Mouse (Mus musculus) heart, embryonic 15.5 days (tissue): ENCODE results near the gene Gli2. TPM values are rescaled to one million over a fixed set of nuclear protein-coding genes. Genes with fewer than 3 reads are reported as not detected.
A peak's percentile ranks its signal among the peaks of the same experiment; 100 is the strongest.

ENCODE experiments used
- ATAC-seq: fragments of 200-750 bp; cut with Nextera tagmentation; replicated peaks from 2 replicates; pipeline ENCODE4 v1.8.0; 2017; ENCODE audit warnings: low read depth, moderate TSS enrichment; ENCODE audit not compliant: insufficient number of reproducible peaks, insufficient read depth, low FRiP score
- H3K27ac ChIP-seq: fragments of 300-500 bp; sonication (generic); 2 replicates; pipeline ENCODE4 v1.5.1; 2015; ENCODE audit warnings: mild to moderate bottlenecking, inconsistent platforms
- H3K27me3 ChIP-seq: fragments of 300-500 bp; sonication (generic); 2 replicates; pipeline ENCODE4 v1.6.1; 2015; ENCODE audit warnings: inconsistent platforms
- H3K36me3 ChIP-seq: fragments of 300-500 bp; sonication (generic); 2 replicates; pipeline ENCODE4 v1.6.1; 2015; ENCODE audit warnings: mild to moderate bottlenecking, inconsistent platforms
- H3K4me1 ChIP-seq: fragments of 300-500 bp; sonication (generic); replicated peaks from 2 replicates; pipeline ENCODE4 v1.6.1; 2015; ENCODE audit warnings: inconsistent platforms
- H3K4me2 ChIP-seq: fragments of 300-500 bp; sonication (generic); 2 replicates; pipeline ENCODE4 v1.6.1; 2015; ENCODE audit warnings: inconsistent platforms, mild to moderate bottlenecking, moderate library complexity
- H3K4me3 ChIP-seq: fragments of 300-500 bp; sonication (generic); 2 replicates; pipeline ENCODE4 v1.5.1; 2015; ENCODE audit warnings: mild to moderate bottlenecking, inconsistent platforms
- H3K9ac ChIP-seq: fragments of 300-500 bp; sonication (generic); 2 replicates; pipeline ENCODE4 v1.6.1; 2015; ENCODE audit warnings: mild to moderate bottlenecking, inconsistent platforms
- H3K9me3 ChIP-seq: fragments of 300-500 bp; sonication (generic); replicated peaks from 2 replicates; pipeline ENCODE4 v1.6.1; 2016; ENCODE audit warnings: inconsistent platforms
- WGBS: fragments of 180-500 bp; shearing (Covaris S2); methylation state at CpG from one replicate; pipeline ENCODE4 v1.1.7; 2015; ENCODE audit warnings: mixed read lengths; 5-methylcytosine and 5-hydroxymethylcytosine counted together
- polyA plus RNA-seq: library from polyadenylated mRNA; unstranded; fragments of >200 nt; fragmentation: Nextera tagmentation; extraction: Ambion mirVana; gene quantifications from 2 replicates; pipeline ENCODE4 v1.2.1, GENCODE M21; 2015

Gene Gli2
- polyA plus RNA-seq, 1 experiment from 2014 or later: 3.6 TPM

GRCm38 (mm10) chr1:118967281-118967680 lies 86.1 kb downstream of the Gli2 start:
- Histone ChIP-seq H3K9me3 (no peaks in the 10 kb centered on the region), H3K4me1 (no peaks in the 10 kb centered on the region), H3K27ac (no peak overlapping the region), H3K4me3 (no peak overlapping the region), H3K36me3 (no peaks in the 10 kb centered on the region), H3K9ac (no peak overlapping the region), H3K4me2 (no peak overlapping the region), H3K27me3 (no peaks in the 10 kb centered on the region)
- 61% methylated on average over 3 of the region's 3 CpGs for WGBS
- no peak for ATAC-seq

- Histone ChIP-seq H3K9me3 (no peaks in the 10 kb centered on the region), H3K4me3 (no peak overlapping the region)
- no peak for ATAC-seq
Observed at GRCm38 (mm10) chr1:118958644-118959043, 94.8 kb downstream of the Gli2 start.

GRCm38 (mm10) chr1:118955791-118956190 lies 97.6 kb downstream of the Gli2 start:
- Histone ChIP-seq H3K4me1 (peaks cover 23% of the 10 kb centered on the region), H3K4me3 (no peak overlapping the region), H3K9me3 (no peaks in the 10 kb centered on the region), H3K4me2 (no peak overlapping the region), H3K36me3 (no peaks in the 10 kb centered on the region), H3K9ac (no peak overlapping the region), H3K27ac (0 out of 2 replicates have a peak overlapping the region, but pooled peaks have one; percentile 37), H3K27me3 (no peaks in the 10 kb centered on the region)
- WGBS: 94% methylated on average over 11 of the region's 11 CpGs
- no peak for ATAC-seq

More at GRCm38 (mm10) chr1:118958644-118959043, 94.8 kb downstream of the Gli2 start:
- 77% methylated on average over 7 of the region's 7 CpGs for WGBS
- H3K9ac ChIP-seq: no peak overlapping the region
- H3K27ac ChIP-seq: no peak overlapping the region
- H3K4me2 ChIP-seq: no peak overlapping the region
- H3K27me3 ChIP-seq: no peaks in the 10 kb centered on the region
- H3K4me1 ChIP-seq: peaks cover 22% of the 10 kb centered on the region
- no peaks in the 10 kb centered on the region for H3K36me3 ChIP-seq

GRCm38 (mm10) chr1:118954434-118955301 lies 98.8 kb downstream of the Gli2 start:
- H3K36me3 ChIP-seq: no peaks in the 10 kb centered on the region
- H3K27me3 ChIP-seq: no peaks in the 10 kb centered on the region
- WGBS: 34% methylated on average over 10 of the region's 10 CpGs
- H3K4me1 ChIP-seq: peaks cover 23% of the 10 kb centered on the region
- H3K27ac ChIP-seq: 0 out of 2 replicates have a peak overlapping the region, but pooled peaks have one; percentile 37
- H3K9me3 ChIP-seq: no peaks in the 10 kb centered on the region
- H3K9ac ChIP-seq: no peak overlapping the region
- peak; percentile 82 for ATAC-seq
- no peak overlapping the region for H3K4me3 ChIP-seq
- H3K4me2 ChIP-seq: no peak overlapping the region; the same call in 1 of the 2 replicates

GRCm38 (mm10) chr1:118953031-118953430 lies 100.4 kb downstream of the Gli2 start:
- no peak for ATAC-seq
- H3K27ac ChIP-seq: no peak overlapping the region
- H3K9ac ChIP-seq: no peak overlapping the region
- no peak overlapping the region for H3K4me3 ChIP-seq
- H3K27me3 ChIP-seq: no peaks in the 10 kb centered on the region
- peaks cover 23% of the 10 kb centered on the region for H3K4me1 ChIP-seq
- 77% methylated on average over 3 of the region's 3 CpGs for WGBS
- no peaks in the 10 kb centered on the region for H3K9me3 ChIP-seq
- H3K36me3 ChIP-seq: no peaks in the 10 kb centered on the region
- H3K4me2 ChIP-seq: no peak overlapping the region

GRCm38 (mm10) chr1:118952318-118952717 lies 101.1 kb downstream of the Gli2 start:
- no peak for ATAC-seq
- WGBS: 64% methylated on average over 5 of the region's 5 CpGs
- H3K4me1 ChIP-seq: peaks cover 23% of the 10 kb centered on the region
- H3K9ac ChIP-seq: no peak overlapping the region
- no peaks in the 10 kb centered on the region for H3K27me3 ChIP-seq
- no peak overlapping the region for H3K4me2 ChIP-seq
- H3K36me3 ChIP-seq: no peaks in the 10 kb centered on the region
- H3K27ac ChIP-seq: no peak overlapping the region
- no peaks in the 10 kb centered on the region for H3K9me3 ChIP-seq
- no peak overlapping the region for H3K4me3 ChIP-seq

- Histone ChIP-seq H3K27ac (no peak overlapping the region), H3K4me2 (no peak overlapping the region), H3K9me3 (no peaks in the 10 kb centered on the region), H3K9ac (no peak overlapping the region), H3K4me1 (no peaks in the 10 kb centered on the region), H3K36me3 (no peaks in the 10 kb centered on the region), H3K4me3 (no peak overlapping the region), H3K27me3 (no peaks in the 10 kb centered on the region)
- WGBS: 63% methylated on average over 2 of the region's 2 CpGs
- no peak for ATAC-seq
Observed at GRCm38 (mm10) chr1:118948407-118948806, 105.0 kb downstream of the Gli2 start.

- H3K27me3 ChIP-seq: no peaks in the 10 kb centered on the region
- no peak overlapping the region for H3K27ac ChIP-seq
- no peaks in the 10 kb centered on the region for H3K36me3 ChIP-seq
- no peak for ATAC-seq
- WGBS: 87% methylated on average over 4 of the region's 4 CpGs
- no peaks in the 10 kb centered on the region for H3K4me1 ChIP-seq
- H3K4me2 ChIP-seq: no peak overlapping the region
- H3K9ac ChIP-seq: no peak overlapping the region
- no peak overlapping the region for H3K4me3 ChIP-seq
- no peaks in the 10 kb centered on the region for H3K9me3 ChIP-seq
Observed at GRCm38 (mm10) chr1:118947221-118947620, 106.2 kb downstream of the Gli2 start.

- H3K9ac ChIP-seq: no peak overlapping the region
Observed at GRCm38 (mm10) chr1:118941336-118941735, 112.1 kb downstream of the Gli2 start.

GRCm38 (mm10) chr1:118940269-118940840 lies 113.1 kb downstream of the Gli2 start:
- H3K27ac ChIP-seq: no peak overlapping the region
- no peak overlapping the region for H3K9ac ChIP-seq
- H3K4me3 ChIP-seq: no peak overlapping the region
- no peak overlapping the region for H3K4me2 ChIP-seq
- H3K9me3 ChIP-seq: no peaks in the 10 kb centered on the region
- no peaks in the 10 kb centered on the region for H3K27me3 ChIP-seq
- WGBS: 31% methylated on average over 5 of the region's 5 CpGs
- no peak for ATAC-seq
- H3K4me1 ChIP-seq: peaks cover 30% of the 10 kb centered on the region
- no peaks in the 10 kb centered on the region for H3K36me3 ChIP-seq

More at GRCm38 (mm10) chr1:118941336-118941735, 112.1 kb downstream of the Gli2 start:
- Histone ChIP-seq H3K9me3 (no peaks in the 10 kb centered on the region), H3K36me3 (no peaks in the 10 kb centered on the region), H3K4me3 (no peak overlapping the region), H3K27me3 (no peaks in the 10 kb centered on the region), H3K4me2 (no peak overlapping the region), H3K4me1 (peaks cover 20% of the 10 kb centered on the region), H3K27ac (no peak overlapping the region)
- no peak for ATAC-seq
- WGBS: 71% methylated on average over 8 of the region's 8 CpGs

GRCm38 (mm10) chr1:118938206-118938605 lies 115.2 kb downstream of the Gli2 start:
- peaks cover 32% of the 10 kb centered on the region for H3K4me1 ChIP-seq
- H3K4me2 ChIP-seq: no peak overlapping the region
- no peak overlapping the region for H3K4me3 ChIP-seq
- H3K9me3 ChIP-seq: no peaks in the 10 kb centered on the region
- H3K9ac ChIP-seq: no peak overlapping the region
- H3K36me3 ChIP-seq: no peaks in the 10 kb centered on the region
- WGBS: 62% methylated on average over 4 of the region's 4 CpGs
- H3K27me3 ChIP-seq: no peaks in the 10 kb centered on the region
- no peak for ATAC-seq
- H3K27ac ChIP-seq: no peak overlapping the region
